Mouse (Mus musculus) stomach, postnatal 0 days (tissue): ENCODE data around the gene Tmem179b.

ENCODE experiments used
- CTCF ChIP-seq: IDR thresholded peaks from 2 replicates; pipeline ENCODE4 v1.5.1; 2016; ENCODE audit warnings: antibody characterized with exemption, low read depth, mild to moderate bottlenecking, moderate library complexity
- EP300 ChIP-seq: optimal IDR thresholded peaks from 2 replicates; pipeline ENCODE3; 2016; ENCODE audit warnings: antibody characterized with exemption

DNA sequence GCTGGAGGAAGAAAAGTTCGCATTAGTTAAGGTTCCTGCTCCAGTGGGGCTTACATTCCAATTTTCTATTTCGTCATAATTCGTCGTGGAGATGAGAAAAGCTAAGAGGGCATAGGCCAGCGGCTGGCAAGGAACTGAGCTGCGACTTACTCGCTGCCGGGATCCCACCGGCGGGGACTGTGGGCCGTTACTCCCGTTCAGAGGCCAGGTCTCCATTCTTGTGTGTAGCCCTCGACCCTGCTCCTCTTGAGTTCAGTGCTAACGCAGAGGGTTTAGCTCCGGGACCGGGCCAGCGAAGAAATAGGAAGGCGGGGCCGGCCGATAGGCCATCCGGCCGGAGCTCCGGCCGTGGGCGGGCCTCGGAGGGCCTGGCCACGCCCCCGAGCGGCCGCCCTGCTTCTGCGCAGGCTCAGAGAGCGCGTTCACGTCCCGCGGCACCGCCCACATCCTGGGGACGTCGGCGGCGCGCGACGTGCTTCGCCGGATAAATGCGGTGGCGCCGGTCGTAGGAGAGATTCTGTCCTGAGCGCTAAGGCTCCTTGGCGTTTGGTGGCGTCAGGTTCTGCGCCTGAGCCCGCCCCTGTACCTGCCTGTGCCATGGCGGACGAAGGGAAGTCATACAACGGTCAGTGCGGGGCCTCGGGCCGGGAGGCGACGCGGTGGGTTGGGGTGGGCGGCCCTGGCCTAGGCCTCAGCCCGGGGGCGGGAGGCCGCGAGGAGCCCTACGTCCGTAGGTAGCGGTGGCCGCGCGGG lies 17.5 kb downstream of the Tmem179b start, which contains the start of gene Nxf1:
- peak; percentile 22; the same call in 1 of the 2 replicates for TF ChIP-seq CTCF
- peak; percentile 44 for TF ChIP-seq EP300
